Mouse (Mus musculus) right cerebral cortex, postnatal 14 days (tissue): Measurements from ENCODE around the gene Cyb5d1.

Source experiments
- DNase-seq: peaks from one replicate; pipeline ENCODE4 v3.0.0; 2022

Cyb5d1 gene

GRCm38 (mm10) chr11:69377766-69378165 is 17.7 kb downstream of the Cyb5d1 start:
- DNase-seq: no peak

DNA sequence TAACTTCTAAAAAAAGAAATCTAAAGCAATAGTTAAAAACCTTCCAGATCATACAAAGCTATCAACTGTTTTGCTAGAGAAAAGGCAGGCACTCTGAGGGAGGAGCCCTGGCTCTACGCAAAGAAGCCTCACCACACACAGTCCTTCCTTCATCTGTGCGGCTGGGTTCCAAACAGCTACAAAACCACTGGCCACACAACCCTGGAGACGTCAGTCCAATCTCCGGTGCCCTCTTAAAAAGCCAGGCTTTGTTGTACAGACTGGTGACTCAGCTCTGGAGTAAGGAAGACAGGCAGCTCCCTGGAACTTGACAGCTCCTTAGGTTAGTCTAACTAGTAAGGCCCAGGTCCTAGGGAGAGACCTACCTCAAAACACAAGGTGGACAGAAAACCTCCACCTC is 19.8 kb downstream of the Cyb5d1 start:
- no peak for DNase-seq

GRCm38 (mm10) chr11:69373223-69373965 is 22.0 kb downstream of the Cyb5d1 start:
- no peak for DNase-seq

DNA sequence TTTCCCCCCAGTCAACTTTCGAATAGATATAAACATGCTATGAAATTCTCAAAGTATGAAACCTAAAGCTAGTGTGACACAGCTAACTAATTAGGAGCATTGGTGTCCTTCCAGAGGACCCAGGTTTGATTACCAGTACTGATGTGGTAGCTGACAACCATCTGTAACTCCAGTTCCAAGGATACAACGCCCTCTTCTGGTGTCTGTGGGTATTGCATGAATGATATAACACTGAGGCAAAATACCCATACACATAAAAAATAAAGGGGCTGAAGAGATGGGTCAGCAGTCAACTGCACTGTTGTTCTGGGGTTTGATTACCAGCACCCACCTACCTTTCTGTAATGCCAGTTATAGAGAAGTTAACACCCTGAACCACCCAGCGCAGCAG is 22.7 kb downstream of the Cyb5d1 start:
- no peak for DNase-seq

DNA sequence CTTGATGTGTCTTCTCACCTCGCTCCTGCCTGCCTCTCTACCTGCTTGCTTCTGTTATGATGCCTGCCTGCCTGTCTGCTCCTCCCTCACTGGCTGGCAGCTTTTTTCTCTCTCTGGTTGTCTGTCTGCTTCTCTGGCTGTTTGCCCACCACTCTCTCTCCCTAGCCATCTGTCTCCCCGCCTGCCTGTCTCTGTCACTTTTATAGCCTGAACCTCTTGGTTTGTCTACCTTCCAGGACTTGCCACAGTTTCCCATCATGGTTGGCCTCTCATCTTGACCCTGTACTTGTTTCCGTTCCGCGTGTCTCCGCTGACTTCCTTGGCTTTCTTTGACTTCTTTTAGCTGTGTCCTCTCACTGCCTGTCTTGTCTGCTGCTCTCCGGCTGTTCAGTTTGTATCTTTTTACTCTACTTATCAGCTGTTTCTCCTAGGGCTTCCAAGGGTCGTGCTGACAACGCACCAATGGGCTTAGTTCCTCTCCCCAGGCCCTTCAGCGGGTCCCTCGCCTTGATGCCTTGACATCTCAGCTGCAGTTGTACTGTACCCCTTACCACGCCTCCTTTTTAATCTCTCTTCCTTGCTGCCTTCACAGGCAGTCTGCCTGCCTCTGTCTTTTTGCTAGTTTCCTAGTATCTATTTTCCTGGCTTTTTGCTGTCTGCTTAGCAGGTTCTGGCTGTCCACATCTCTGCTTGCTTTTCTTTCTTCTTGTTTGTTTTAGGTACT is 23.2 kb downstream of the Cyb5d1 start:
- DNase-seq: peak; percentile 47

- DNase-seq: no peak
These were observed 23.8 kb downstream of the Cyb5d1 start for GRCm38 (mm10) chr11:69371601-69372000.

DNA sequence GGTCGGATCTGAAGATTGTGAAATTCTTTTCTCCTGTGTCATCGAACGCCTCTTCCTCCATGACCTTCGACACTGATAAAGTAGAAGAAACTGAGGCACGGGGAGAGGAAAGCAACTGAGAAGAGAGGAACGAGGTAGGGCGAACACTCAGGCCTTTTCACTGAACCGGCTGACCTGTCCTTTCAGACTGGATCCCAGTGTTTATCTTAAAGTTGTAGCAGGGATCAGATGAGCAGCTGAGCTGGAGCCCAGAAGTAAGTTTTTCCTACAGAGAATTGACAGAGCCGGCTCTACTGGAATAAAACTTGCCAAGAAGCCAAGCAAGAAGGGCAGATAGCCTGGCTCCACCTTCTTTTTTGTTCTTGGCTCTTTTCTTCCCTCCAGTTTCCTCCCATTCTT is 24.6 kb downstream of the Cyb5d1 start:
- DNase-seq: no peak

DNA sequence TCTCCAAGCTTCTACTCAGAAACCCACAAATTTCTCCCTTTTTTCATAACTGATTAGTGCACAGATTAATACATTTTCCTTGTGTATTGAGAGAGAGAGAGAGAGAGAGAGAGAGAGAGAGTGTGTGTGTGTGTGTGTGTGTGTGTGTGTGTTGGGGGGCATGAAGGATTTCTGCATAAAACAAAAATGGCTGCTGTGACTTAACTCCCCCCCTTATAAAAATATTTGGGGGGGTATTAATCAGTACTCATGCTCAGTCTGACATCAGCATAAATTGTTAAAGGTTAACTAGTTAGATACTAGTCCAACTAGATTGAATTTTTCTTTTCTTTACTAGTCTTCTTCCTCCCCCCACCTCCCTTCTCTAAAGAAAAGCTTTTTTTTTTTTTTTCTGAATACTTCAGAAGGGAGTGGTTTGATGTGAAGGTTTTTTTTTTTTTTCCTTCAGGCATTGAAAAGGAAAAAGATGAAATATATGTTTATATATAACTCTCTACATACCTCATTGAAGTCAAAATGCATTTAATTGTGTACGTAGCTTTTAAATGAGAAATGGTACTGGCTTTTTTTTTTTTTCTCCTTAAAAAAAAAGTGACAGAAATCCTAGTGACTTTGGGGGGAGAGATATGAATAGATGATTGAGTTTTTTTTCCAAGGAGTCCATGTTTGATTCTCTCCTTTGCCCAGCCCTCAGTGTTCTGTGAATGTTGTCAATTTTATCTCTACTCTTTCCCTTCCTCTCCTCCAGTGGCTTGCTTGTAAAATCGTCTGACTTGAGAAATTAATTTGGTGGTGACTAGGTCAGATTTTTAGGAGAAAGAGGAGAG is 25.2 kb downstream of the Cyb5d1 start:
- DNase-seq: no peak

GRCm38 (mm10) chr11:69369215-69369989 is 26.0 kb downstream of the Cyb5d1 start, which contains the start of gene Chd3:
TSS of gene Chd3 (minus strand) at chr11:69369406.
- DNase-seq: no peak

DNA sequence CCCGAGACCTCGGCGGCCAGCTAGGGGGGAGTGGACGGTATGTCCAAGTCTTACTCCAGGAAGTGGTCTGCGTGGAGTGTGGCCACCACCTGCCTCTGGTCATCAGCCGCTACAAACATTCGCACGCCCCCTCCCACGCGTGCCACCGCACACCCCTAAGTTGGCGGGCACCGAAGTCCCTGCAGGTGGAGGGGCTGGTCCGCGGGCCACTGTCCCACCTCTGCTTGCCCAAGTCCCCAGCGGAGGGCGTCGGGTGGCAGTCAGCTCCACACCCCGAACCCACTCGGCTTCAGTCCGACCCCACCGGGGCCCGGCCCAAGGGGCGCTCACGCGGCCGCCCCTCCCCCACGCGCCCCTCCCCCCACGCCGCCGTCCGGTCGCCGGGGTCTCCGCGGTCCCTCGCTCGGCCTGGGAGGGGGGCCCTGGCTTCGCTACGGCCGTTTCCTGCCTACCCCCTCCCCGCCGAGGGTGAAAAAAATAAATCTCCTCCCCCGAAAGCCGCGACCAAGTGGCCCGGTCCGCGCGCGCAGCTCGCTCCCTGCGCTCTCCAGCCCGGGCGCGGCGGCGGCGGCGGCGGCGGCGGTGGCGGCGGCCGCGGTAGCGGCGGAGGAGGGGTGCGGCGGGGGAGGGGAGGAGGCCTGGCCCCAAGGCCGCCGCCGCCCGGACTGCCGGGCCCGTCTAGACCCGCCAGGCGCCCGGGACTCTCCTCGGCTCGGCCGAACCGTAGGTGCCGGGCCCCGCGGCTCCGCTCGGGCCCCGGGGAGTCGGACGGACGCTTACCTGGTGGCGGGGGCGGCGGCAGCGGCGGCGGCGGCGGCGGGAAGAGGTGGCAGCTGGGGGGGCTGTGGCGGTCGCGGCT is 26.8 kb downstream of the Cyb5d1 start:
- peak; percentile 42 for DNase-seq

- peak; percentile 19 for DNase-seq
These were observed 27.6 kb downstream of the Cyb5d1 start for GRCm38 (mm10) chr11:69367616-69368355.

DNA sequence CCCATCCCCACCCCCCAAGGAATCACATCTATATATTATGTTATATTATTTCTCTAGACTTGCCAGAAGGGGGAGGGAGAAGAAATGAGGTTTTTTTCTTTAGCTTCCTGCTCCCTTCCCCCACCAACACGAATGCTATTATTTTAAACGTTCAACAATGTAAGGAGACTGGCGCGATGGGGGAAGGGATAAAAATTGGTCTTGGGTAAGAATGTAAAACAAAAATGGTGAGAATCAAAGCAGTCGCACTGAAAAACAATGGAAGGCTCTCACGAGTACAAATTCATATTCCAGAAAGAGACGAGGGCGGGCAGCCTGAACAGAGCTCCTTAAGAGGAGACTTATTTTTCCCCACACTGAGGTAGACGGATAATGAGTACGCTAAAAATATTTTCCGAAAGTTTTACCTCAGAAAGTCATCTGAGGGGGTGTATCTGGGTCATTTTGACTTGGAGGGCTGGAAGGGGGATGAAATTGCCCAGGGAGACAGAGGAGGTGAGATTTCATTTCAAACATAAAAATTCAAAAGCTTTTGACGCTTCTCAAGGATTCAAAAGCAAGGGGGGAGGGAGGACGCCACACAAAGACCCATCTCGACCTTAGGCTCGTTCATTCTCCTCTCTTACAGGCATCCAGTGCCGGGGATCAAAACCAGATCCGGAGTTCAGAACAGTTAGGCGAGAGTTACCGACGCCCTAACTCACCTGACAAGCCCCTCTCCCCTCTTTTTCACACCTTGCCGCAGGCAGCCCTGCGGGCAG is 28.4 kb downstream of the Cyb5d1 start:
- DNase-seq: no peak

- peak; percentile 98 for DNase-seq
These were observed 29.1 kb downstream of the Cyb5d1 start for GRCm38 (mm10) chr11:69366157-69366854.

DNA sequence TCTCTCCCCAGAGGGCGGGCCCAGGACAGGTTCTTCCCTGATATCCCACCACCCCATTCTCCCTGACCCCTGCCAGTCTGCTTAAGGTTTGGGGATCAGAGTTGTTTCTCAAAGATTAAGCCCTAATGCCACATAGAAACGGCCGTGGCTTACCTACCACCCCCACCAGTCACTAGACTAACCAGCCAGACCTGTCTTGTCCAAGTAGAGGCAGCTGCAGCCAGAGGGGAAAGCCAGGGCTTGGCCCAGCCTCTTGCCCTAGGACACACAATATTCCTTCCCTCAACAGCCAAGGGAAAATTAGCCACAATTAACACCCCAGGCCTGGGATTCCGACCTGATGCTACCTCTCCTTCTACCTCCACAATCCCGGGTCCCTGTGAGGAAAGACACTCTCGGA is 29.7 kb downstream of the Cyb5d1 start:
- DNase-seq: no peak

DNA sequence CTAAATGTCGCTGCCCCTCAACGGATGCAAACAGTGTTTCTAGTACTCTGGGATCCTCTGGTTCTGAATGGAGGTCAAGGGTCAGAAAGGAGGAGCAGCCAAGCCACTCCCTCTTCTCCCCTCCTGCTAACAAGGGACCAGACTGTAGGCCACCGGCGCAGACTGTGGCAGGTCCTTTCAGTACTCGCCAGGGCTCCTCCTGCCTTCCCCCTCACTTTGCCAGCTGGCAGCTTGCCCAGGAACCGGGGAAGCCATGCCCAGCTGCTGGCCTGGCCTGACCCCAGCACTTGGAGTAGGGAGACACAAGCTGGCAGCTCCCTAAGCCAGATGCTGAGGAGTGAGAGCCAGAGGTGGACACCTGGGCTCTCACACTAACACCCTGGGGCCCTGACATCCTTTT is 30.5 kb downstream of the Cyb5d1 start:
- peak; percentile 95 for DNase-seq

DNA sequence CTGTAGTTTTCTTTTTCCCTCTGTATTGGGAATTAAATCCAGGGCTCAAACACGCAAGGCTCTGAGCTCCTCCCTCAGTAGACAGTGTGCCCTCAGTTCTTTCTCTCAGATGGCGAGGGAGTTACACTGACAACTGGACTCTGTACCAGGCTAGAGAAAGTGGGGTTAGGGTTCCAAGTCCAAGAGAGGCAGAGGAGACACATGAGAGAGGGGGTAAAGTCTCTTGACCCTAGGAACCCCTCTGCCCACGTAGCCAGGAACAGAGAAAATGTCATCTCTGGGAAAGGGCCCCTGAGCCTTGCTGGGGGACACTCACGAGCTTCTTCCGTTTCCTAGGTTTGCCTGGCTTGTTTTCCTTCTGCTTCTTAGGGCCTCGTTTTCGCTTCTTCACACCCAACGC is 31.1 kb downstream of the Cyb5d1 start:
- DNase-seq: no peak

DNA sequence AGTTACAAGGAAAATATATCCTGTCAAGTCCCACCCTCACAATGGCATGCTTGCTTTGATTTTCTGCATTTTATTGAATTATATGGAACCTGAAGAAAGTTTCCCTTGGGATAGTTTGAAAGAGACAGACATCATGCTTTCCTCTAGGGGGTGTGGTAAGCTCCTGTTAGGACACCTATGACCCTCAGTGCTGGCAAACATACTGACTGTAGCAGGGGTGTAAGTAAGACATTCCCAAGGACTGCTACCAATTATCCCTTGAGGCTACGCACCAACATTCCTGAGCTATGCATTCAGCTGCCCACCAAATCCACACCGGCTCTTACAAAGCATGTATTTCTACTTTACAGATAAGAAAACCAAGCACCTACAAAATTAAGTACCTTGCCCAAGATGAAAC is 33.0 kb downstream of the Cyb5d1 start:
- DNase-seq: no peak

DNA sequence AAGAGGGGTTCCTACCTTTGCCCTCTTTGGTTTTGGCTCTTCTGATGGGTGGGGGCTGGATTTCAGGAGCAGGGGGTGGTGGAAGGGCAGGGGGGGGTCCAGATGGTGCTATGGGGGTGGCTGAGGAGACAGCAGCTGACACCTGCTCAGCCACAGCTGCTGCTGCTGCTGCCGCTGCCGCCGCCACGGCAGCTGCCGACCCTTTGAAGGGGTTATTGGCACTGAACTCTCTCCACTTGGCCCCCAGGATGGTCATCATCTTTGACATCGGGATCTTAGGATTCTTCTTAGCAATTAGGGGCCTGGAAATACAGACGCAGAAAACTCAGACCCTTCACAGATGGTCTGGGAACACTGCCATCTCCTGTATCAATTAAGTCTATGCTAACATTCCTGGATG is 33.4 kb downstream of the Cyb5d1 start:
- no peak for DNase-seq

DNA sequence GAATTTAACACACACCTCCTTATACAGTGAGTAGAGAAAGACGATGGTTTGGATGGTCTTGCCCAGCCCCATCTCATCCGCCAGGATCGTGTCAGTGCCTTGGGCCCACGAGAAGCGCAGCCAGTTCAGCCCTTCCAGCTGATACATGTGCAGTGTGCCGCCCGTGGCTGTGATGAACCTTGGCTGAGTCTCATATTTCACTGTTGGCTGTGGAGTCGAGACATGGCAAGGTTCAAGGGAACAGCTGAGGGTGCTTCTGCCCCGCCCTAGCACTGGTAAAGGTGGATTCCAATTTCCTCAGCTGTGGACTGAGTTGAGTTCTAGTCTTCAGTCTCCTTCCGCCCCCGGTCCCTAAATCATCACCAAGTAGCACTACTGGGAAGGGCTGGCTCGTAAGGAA is 37.7 kb downstream of the Cyb5d1 start:
- no peak for DNase-seq

DNA sequence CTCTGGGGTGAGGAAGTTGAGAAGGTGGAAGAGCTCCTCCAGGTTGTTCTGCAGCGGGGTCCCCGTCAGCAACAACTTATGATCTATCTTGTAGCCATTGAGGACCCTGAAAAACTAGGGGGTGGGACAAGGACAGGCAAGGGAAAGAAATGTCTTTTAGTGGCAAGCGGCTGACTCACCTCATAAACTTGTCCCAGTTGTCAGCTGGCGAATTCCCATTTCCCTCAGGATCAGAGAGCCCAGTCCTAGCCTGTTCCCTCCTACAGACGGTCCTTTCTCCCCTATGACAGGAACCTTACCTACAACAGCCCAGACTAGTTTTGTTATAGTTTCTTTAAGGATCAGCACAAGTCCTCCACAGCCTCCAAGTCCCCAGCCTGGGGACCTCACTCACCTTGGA is 38.9 kb downstream of the Cyb5d1 start:
- no peak for DNase-seq
